Mouse (Mus musculus): Measurements from ENCODE around the gene Wdr45. TPM values are rescaled to one million over a fixed set of nuclear protein-coding genes. Genes with fewer than 3 reads are reported as not detected.
"Not testable (repeated sequence)": the region's sequence is repeated elsewhere in the genome, so short reads cannot be mapped to it uniquely, and the experiment has no call there.

Wdr45 gene
- polyA plus RNA-seq, 1 experiment from 2014 or later: 29.0 TPM

GRCm38 (mm10) chrX:7679405-7680056, 34.6 kb upstream of the Wdr45 start:
- 13% methylated on average over 27 of the region's 27 CpGs for WGBS
- no peaks in the 10 kb centered on the region; the same call in none of the 2 replicates for H3K9me3 ChIP-seq (replicated peaks)
- H3K27ac ChIP-seq: no peak overlapping the region
- H3K9ac ChIP-seq: no peak overlapping the region; the same call in 1 of the 2 replicates
- no peaks in the 10 kb centered on the region for H3K36me3 ChIP-seq (ENCODE audit: poor library complexity, severe bottlenecking)
- no peaks in the 10 kb centered on the region for H3K4me1 ChIP-seq
- peak overlapping the region; percentile 25 for H3K4me3 ChIP-seq
- peak; percentile 96 for ATAC-seq
- peak overlapping the region; percentile 54 for H3K4me2 ChIP-seq
- H3K27me3 ChIP-seq: no peaks in the 10 kb centered on the region

- Histone ChIP-seq H3K27me3 (no peaks in the 10 kb centered on the region), H3K4me3 (peak overlapping the region; percentile 25), H3K4me2 (peak overlapping the region; percentile 54), H3K9me3 (replicated peaks) (no peaks in the 10 kb centered on the region; the same call in none of the 2 replicates), H3K27ac (no peak overlapping the region), H3K4me1 (no peaks in the 10 kb centered on the region), H3K9ac (no peak overlapping the region; the same call in 1 of the 2 replicates), H3K36me3 (ENCODE audit: poor library complexity, severe bottlenecking) (no peaks in the 10 kb centered on the region)
- WGBS: 17% methylated on average over 12 of the region's 12 CpGs
- peak; percentile 50 for ATAC-seq
These were observed 34.1 kb upstream of the Wdr45 start for GRCm38 (mm10) chrX:7680057-7680412.

- ATAC-seq: no peak
- no peaks in the 10 kb centered on the region for H3K36me3 ChIP-seq (ENCODE audit: poor library complexity, severe bottlenecking)
- no peaks in the 10 kb centered on the region; the same call in 1 of the 2 replicates for H3K9me3 ChIP-seq (replicated peaks)
- no peaks in the 10 kb centered on the region for H3K27me3 ChIP-seq
- peak within 1 kb of the TSS; percentile 54 for H3K4me2 ChIP-seq
- H3K27ac ChIP-seq: no peak within 1 kb of the TSS
- WGBS: 64% methylated on average over 14 of the region's 14 CpGs
- no peaks in the 10 kb centered on the region for H3K4me1 ChIP-seq
- peak within 1 kb of the TSS; percentile 25 for H3K4me3 ChIP-seq
- no peak within 1 kb of the TSS for H3K9ac ChIP-seq
These were observed 33.3 kb upstream of the Wdr45 start, which contains the start of gene Magix for GRCm38 (mm10) chrX:7680864-7681263. Gene Magix, minus strand, starts transcription at chrX:7681251.

GRCm38 (mm10) chrX:7688321-7688720, 25.8 kb upstream of the Wdr45 start:
- H3K9ac ChIP-seq: no peak overlapping the region
- H3K27me3 ChIP-seq: no peaks in the 10 kb centered on the region
- H3K36me3 ChIP-seq (ENCODE audit: poor library complexity, severe bottlenecking): no peaks in the 10 kb centered on the region
- no peak for ATAC-seq
- no peaks in the 10 kb centered on the region for H3K4me1 ChIP-seq
- no peak overlapping the region for H3K4me3 ChIP-seq
- WGBS: 91% methylated on average over 2 of the region's 2 CpGs
- H3K4me2 ChIP-seq: no peak overlapping the region
- H3K9me3 ChIP-seq (replicated peaks): no peaks in the 10 kb centered on the region
- H3K27ac ChIP-seq: no peak overlapping the region

GRCm38 (mm10) chrX:7690486-7690885, 23.6 kb upstream of the Wdr45 start:
- Histone ChIP-seq H3K9ac (no peak overlapping the region), H3K4me2 (no peak overlapping the region), H3K36me3 (ENCODE audit: poor library complexity, severe bottlenecking) (no peaks in the 10 kb centered on the region), H3K27me3 (no peaks in the 10 kb centered on the region), H3K4me3 (no peak overlapping the region), H3K9me3 (replicated peaks) (no peaks in the 10 kb centered on the region), H3K4me1 (no peaks in the 10 kb centered on the region), H3K27ac (no peak overlapping the region)
- no peak for ATAC-seq
- 67% methylated on average over 3 of the region's 3 CpGs for WGBS

GRCm38 (mm10) chrX:7692862-7693261, 21.3 kb upstream of the Wdr45 start:
- WGBS: 34% methylated on average over 4 of the region's 4 CpGs
- H3K4me3 ChIP-seq: no peak overlapping the region
- no peaks in the 10 kb centered on the region for H3K27me3 ChIP-seq
- H3K4me1 ChIP-seq: no peaks in the 10 kb centered on the region
- H3K27ac ChIP-seq: no peak overlapping the region
- H3K9ac ChIP-seq: no peak overlapping the region
- no peak for ATAC-seq
- H3K4me2 ChIP-seq: no peak overlapping the region
- H3K9me3 ChIP-seq (replicated peaks): no peaks in the 10 kb centered on the region
- H3K36me3 ChIP-seq (ENCODE audit: poor library complexity, severe bottlenecking): no peaks in the 10 kb centered on the region

GRCm38 (mm10) chrX:7696520-7696919, 17.6 kb upstream of the Wdr45 start:
- WGBS: 47% methylated on average over 6 of the region's 6 CpGs
- Histone ChIP-seq H3K4me2 (peak overlapping the region; percentile 28), H3K4me1 (peaks cover 7% of the 10 kb centered on the region; the same call in 1 of the 2 replicates), H3K36me3 (ENCODE audit: poor library complexity, severe bottlenecking) (peaks cover 10% of the 10 kb centered on the region), H3K27me3 (no peaks in the 10 kb centered on the region), H3K9ac (no peak overlapping the region), H3K27ac (no peak overlapping the region), H3K9me3 (replicated peaks) (no peaks in the 10 kb centered on the region), H3K4me3 (peak overlapping the region; percentile 54; the same call in 1 of the 2 replicates)
- ATAC-seq: peak; percentile 41

GRCm38 (mm10) chrX:7696954-7697381, 17.2 kb upstream of the Wdr45 start, which contains the start of gene Gpkow:
Gene Gpkow, plus strand, starts transcription at chrX:7697131.
- peaks cover 11% of the 10 kb centered on the region for H3K36me3 ChIP-seq (ENCODE audit: poor library complexity, severe bottlenecking)
- WGBS: 12% methylated on average over 33 of the region's 33 CpGs
- no peaks in the 10 kb centered on the region for H3K27me3 ChIP-seq
- H3K4me3 ChIP-seq: peak within 1 kb of the TSS; percentile 54
- peak; percentile 98 for ATAC-seq
- no peaks in the 10 kb centered on the region for H3K9me3 ChIP-seq (replicated peaks)
- H3K27ac ChIP-seq: peak within 1 kb of the TSS; percentile 35; the same call in 1 of the 2 replicates
- H3K9ac ChIP-seq: peak within 1 kb of the TSS; percentile 63
- H3K4me1 ChIP-seq: peaks cover 7% of the 10 kb centered on the region; the same call in 1 of the 2 replicates
- peak within 1 kb of the TSS; percentile 62 for H3K4me2 ChIP-seq

- not testable (repeated sequence) for ATAC-seq; H3K27me3 ChIP-seq; H3K9me3 ChIP-seq (replicated peaks); H3K36me3 ChIP-seq (ENCODE audit: poor library complexity, severe bottlenecking); H3K27ac ChIP-seq; H3K4me1 ChIP-seq
- peak overlapping the region; percentile 35 for H3K4me3 ChIP-seq
- H3K9ac ChIP-seq: peak overlapping the region; percentile 48; the same call in 1 of the 2 replicates
- 20% methylated on average over 5 of the region's 12 CpGs for WGBS
- peak overlapping the region; percentile 58 for H3K4me2 ChIP-seq
These were observed 384 bp upstream of the Wdr45 start for GRCm38 (mm10) chrX:7713764-7714134.

- not testable (repeated sequence) for H3K36me3 ChIP-seq (ENCODE audit: poor library complexity, severe bottlenecking); H3K4me2 ChIP-seq; H3K27me3 ChIP-seq; H3K4me1 ChIP-seq; H3K9me3 ChIP-seq (replicated peaks); ATAC-seq; H3K9ac ChIP-seq; H3K27ac ChIP-seq; H3K4me3 ChIP-seq
- WGBS: 22% methylated on average over 1 of the region's 1 CpGs
These were observed 1.9 kb downstream of the Wdr45 start for GRCm38 (mm10) chrX:7716058-7716457.

GRCm38 (mm10) chrX:7721514-7722281, 7.6 kb downstream of the Wdr45 start, which contains the start of gene Gm45208:
Gene Gm45208, plus strand, starts transcription at chrX:7722245.
- ATAC-seq: peak; percentile 90
- no peaks in the 10 kb centered on the region for H3K27me3 ChIP-seq
- H3K4me3 ChIP-seq: peak within 1 kb of the TSS; percentile 59
- H3K27ac ChIP-seq: peak within 1 kb of the TSS; percentile 86
- WGBS: 20% methylated on average over 22 of the region's 22 CpGs
- peak within 1 kb of the TSS; percentile 62 for H3K9ac ChIP-seq
- H3K4me2 ChIP-seq: peak within 1 kb of the TSS; percentile 64
- peaks cover 6% of the 10 kb centered on the region; the same call in 1 of the 2 replicates for H3K4me1 ChIP-seq
- H3K36me3 ChIP-seq (ENCODE audit: poor library complexity, severe bottlenecking): peaks cover 12% of the 10 kb centered on the region
- H3K9me3 ChIP-seq (replicated peaks): no peaks in the 10 kb centered on the region

- Histone ChIP-seq H3K9me3 (replicated peaks) (no peaks in the 10 kb centered on the region), H3K4me3 (peak overlapping the region; percentile 59), H3K36me3 (ENCODE audit: poor library complexity, severe bottlenecking) (peaks cover 18% of the 10 kb centered on the region), H3K9ac (peak overlapping the region; percentile 62), H3K4me1 (peaks cover 6% of the 10 kb centered on the region; the same call in 1 of the 2 replicates), H3K27ac (peak overlapping the region; percentile 86; the same call in 1 of the 2 replicates), H3K27me3 (no peaks in the 10 kb centered on the region), H3K4me2 (peak overlapping the region; percentile 64)
- WGBS: 29% methylated on average over 11 of the region's 11 CpGs
- no peak for ATAC-seq
These were observed 8.1 kb downstream of the Wdr45 start for GRCm38 (mm10) chrX:7722282-7722611.

Measured in forebrain, embryonic 13.5 days (tissue).